Comparison of ENCODE assay signal across 14 mouse cellular contexts in the genomic region with DNA sequence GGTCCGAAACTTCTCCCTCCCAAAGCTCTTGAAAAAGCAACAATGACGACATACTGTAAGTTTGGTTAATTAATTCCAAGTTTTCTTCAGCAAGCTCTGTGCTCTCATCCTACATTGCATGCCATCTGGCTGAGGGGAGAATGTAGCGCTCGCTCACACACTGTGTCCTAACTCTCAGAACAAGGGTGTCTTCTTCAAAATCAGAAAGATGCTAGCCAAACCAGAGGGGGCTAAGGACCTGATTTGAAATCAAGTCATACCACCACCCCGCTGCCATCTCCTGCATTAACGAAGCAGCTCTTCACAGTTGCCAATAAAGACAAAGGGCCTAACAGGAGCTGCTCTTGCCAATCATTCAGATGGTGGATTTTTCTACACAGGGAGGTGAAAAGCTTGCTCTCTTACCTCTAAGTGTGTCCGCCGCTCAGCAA.
A peak's percentile ranks its signal among the peaks of the same experiment; 100 is the strongest.
DNase-seq lines count a peak whose midpoint lies in the region; ATAC-seq lines count a peak whose summit lies in the region.
"Had no signal": no experiment of that assay in that cellular context is flagged by ENCODE, and none has a peak within 500 bp of the region (broad histone marks: within the 10 kb centered on the region; RNA-seq: fewer than 3 reads in every experiment).

No protein-coding gene starts in this region.

- WGBS in forebrain, embryonic 12.5 days: 54% methylated on average over 8 of the region's 8 CpGs
- 68% methylated on average over 8 of the region's 8 CpGs for WGBS in forebrain, embryonic 11.5 days
- WGBS in neural tube, embryonic 15.5 days: 76% methylated on average over 8 of the region's 8 CpGs

- H3K4me2 ChIP-seq in forebrain, embryonic 12.5 days: no peak overlapping the region
- no peak overlapping the region for H3K4me2 ChIP-seq in forebrain, embryonic 11.5 days (ENCODE audit: low read depth, low read length, severe bottlenecking)
- H3K4me2 ChIP-seq in neural tube, embryonic 15.5 days: no peak overlapping the region
- H3K4me2 ChIP-seq: embryonic facial prominence, embryonic 12.5 days had no signal

- H3K9ac ChIP-seq in forebrain, embryonic 12.5 days: no peak overlapping the region
- H3K9ac ChIP-seq in forebrain, embryonic 11.5 days (ENCODE audit: low read length): no peak overlapping the region
- H3K9ac ChIP-seq in neural tube, embryonic 15.5 days (replicated peaks): no peak overlapping the region
- H3K9ac ChIP-seq: embryonic facial prominence, embryonic 12.5 days had no signal

- H3K27ac ChIP-seq in forebrain, embryonic 12.5 days: no peak overlapping the region
- H3K27ac ChIP-seq in forebrain, embryonic 11.5 days (ENCODE audit: low read depth, low read length): no peak overlapping the region
- no peak overlapping the region for H3K27ac ChIP-seq in neural tube, embryonic 15.5 days (replicated peaks)
- H3K27ac ChIP-seq: embryonic facial prominence, embryonic 12.5 days; heart, embryonic 10.5 days; limb, embryonic 10.5 days had no signal

- no peaks in the 10 kb centered on the region for H3K36me3 ChIP-seq in forebrain, embryonic 12.5 days (replicated peaks)
- H3K36me3 ChIP-seq in forebrain, embryonic 11.5 days (ENCODE audit: control insufficient read depth, insufficient read depth, low read length): no peaks in the 10 kb centered on the region
- no peaks in the 10 kb centered on the region for H3K36me3 ChIP-seq in neural tube, embryonic 15.5 days
- H3K36me3 ChIP-seq: embryonic facial prominence, embryonic 12.5 days; heart, embryonic 10.5 days; limb, embryonic 10.5 days had no signal

- no peaks in the 10 kb centered on the region for H3K9me3 ChIP-seq in forebrain, embryonic 12.5 days
- H3K9me3 ChIP-seq in forebrain, embryonic 11.5 days (ENCODE audit: control insufficient read depth, low read length): no peaks in the 10 kb centered on the region
- no peaks in the 10 kb centered on the region for H3K9me3 ChIP-seq in neural tube, embryonic 15.5 days (replicated peaks)
- H3K9me3 ChIP-seq: embryonic facial prominence, embryonic 12.5 days; heart, embryonic 10.5 days; limb, embryonic 10.5 days had no signal

- no peak for DNase-seq in forebrain, embryonic 11.5 days (ENCODE audit: low spot score)
- peak; percentile 77 to 81 for DNase-seq in frontal cortex, adult 2 months (ENCODE audit: extremely low spot score in 1 of 2, low spot score in 1 of 2)
- DNase-seq in layer of hippocampus, postnatal 14 days (ENCODE audit: low spot score in 2 of 2): peak; percentile 18 to 54
- peak; percentile 29 for DNase-seq in right cerebral cortex, postnatal 14 days
- no peak for DNase-seq in testis, postnatal 10 days (ENCODE audit: low spot score)
- DNase-seq in cerebellum, postnatal 4 days (ENCODE audit: low spot score in 2 of 2): no peak
- DNase-seq: adrenal gland, postnatal 14 days; cerebellum, adult 9-11 months had no signal

- ATAC-seq in forebrain, embryonic 12.5 days (ENCODE audit: low FRiP score): peak; percentile 52; the same call in 1 of the 2 replicates
- no peak for ATAC-seq in forebrain, embryonic 11.5 days (replicated peaks; ENCODE audit: low FRiP score)
- no peak for ATAC-seq in neural tube, embryonic 15.5 days (ENCODE audit: low FRiP score)
- ATAC-seq: intestine, postnatal 0 days had no signal

- H3K4me1 ChIP-seq in forebrain, embryonic 12.5 days: peaks cover 5% of the 10 kb centered on the region
- H3K4me1 ChIP-seq in forebrain, embryonic 11.5 days (replicated peaks; ENCODE audit: control insufficient read depth, insufficient read depth, low read length): no peaks in the 10 kb centered on the region
- no peaks in the 10 kb centered on the region for H3K4me1 ChIP-seq in neural tube, embryonic 15.5 days
- H3K4me1 ChIP-seq: embryonic facial prominence, embryonic 12.5 days; limb, embryonic 10.5 days had no signal

- no peaks in the 10 kb centered on the region for H3K27me3 ChIP-seq in forebrain, embryonic 12.5 days
- no peaks in the 10 kb centered on the region for H3K27me3 ChIP-seq in forebrain, embryonic 11.5 days (ENCODE audit: control insufficient read depth, insufficient read depth, low read length)
- no peaks in the 10 kb centered on the region for H3K27me3 ChIP-seq in neural tube, embryonic 15.5 days (replicated peaks)
- H3K27me3 ChIP-seq: embryonic facial prominence, embryonic 12.5 days had no signal

- no peak overlapping the region for H3K4me3 ChIP-seq in forebrain, embryonic 12.5 days (replicated peaks)
- no peak overlapping the region for H3K4me3 ChIP-seq in forebrain, embryonic 11.5 days (ENCODE audit: low read depth, low read length)
- H3K4me3 ChIP-seq in neural tube, embryonic 15.5 days (replicated peaks): no peak overlapping the region
- H3K4me3 ChIP-seq: embryonic facial prominence, embryonic 12.5 days; heart, embryonic 10.5 days; limb, embryonic 10.5 days had no signal

Comparison
In these comparisons a context has a peak if more than half of its experiments do, and no peak if none do; other contexts are left out.
1. DNase-seq: peak in frontal cortex, adult 2 months (2 of 2), layer of hippocampus, postnatal 14 days (2 of 2) and right cerebral cortex, postnatal 14 days (single experiment); none in forebrain, embryonic 11.5 days (single experiment), testis, postnatal 10 days (single experiment) and cerebellum, postnatal 4 days (0 of 2).